Mouse (Mus musculus): ENCODE results near the gene Senp1.

DNA sequence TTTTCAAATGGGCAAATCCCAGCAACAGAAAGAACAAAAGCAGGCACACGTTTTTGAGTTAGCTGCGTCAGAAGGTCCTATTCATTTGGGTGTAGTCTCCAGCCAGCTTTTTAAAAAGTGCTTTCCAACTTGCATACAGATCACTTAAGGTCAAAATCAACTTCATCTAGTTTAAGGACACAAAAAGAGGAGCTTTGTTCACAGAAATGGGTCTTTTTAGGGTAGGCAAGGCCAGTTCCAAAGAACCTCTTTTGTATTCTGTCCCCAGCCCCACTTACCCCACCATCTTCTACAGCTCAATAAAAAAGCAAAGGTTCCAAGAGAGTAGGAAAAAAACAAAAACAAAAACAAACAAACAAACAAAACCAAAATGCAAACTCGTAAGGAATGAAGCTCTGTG is 41.1 kb upstream of the Senp1 start:
- TF ChIP-seq CTCF (IDR thresholded peaks at IDR 0.05; ENCODE audit: insufficient read depth, low read length) (no peak), POLR2A (IDR thresholded peaks at IDR 0.05; ENCODE audit: borderline replicate concordance, extremely low read depth, low read depth, low read length) (no peak)

All from lung, adult 2 months (tissue).